ENCODE assay signal across 17 mouse cellular contexts in genomic region chrX:169927110-169927817, GRCm38 (mm10).
DNase-seq lines count a peak whose midpoint lies in the region; ATAC-seq and TF ChIP-seq lines count a peak whose summit lies in the region.
"Had no signal": no experiment of that assay in that cellular context is flagged by ENCODE, and none has a peak within 500 bp of the region (broad histone marks: within the 10 kb centered on the region; RNA-seq: fewer than 3 reads in every experiment).

No protein-coding gene starts in this region.

- TF ChIP-seq CTCF in cerebellum, adult 2 months (IDR thresholded peaks at IDR 0.05; ENCODE audit: borderline replicate concordance, insufficient read depth, low read depth, low read length), result no peak
- TF ChIP-seq CTCF in testis, adult 2 months (IDR thresholded peaks at IDR 0.05; ENCODE audit: control insufficient read depth, insufficient read depth, insufficient replicate concordance, low read depth, low read length), result no peak
- no peak for TF ChIP-seq CTCF in heart, adult 2 months (IDR thresholded peaks at IDR 0.05)

- DNase-seq in cerebellum, adult 2 months, result no peak
- no peak for DNase-seq in cerebellum, adult 11-12 months
- no peak for DNase-seq in hindbrain, embryonic 11.5 days (ENCODE audit: low spot score)
- no peak for DNase-seq in testis, postnatal 10 days (ENCODE audit: low spot score)
- peak; percentile 58 for DNase-seq in retina, postnatal 1 day
- DNase-seq in heart, adult 2 months, result no peak
- DNase-seq: lung, adult 18-20 months; lung, postnatal 36 days; thymus, postnatal 25 days had no signal

- no peak overlapping the region for H3K27ac ChIP-seq in cerebellum, adult 2 months (ENCODE audit: insufficient read depth, low read length)
- H3K27ac ChIP-seq in hindbrain, embryonic 16.5 days (ENCODE audit: low read depth, low read length), result no peak overlapping the region
- H3K27ac ChIP-seq in hindbrain, embryonic 11.5 days (ENCODE audit: low read depth, low read length), result no peak overlapping the region
- H3K27ac ChIP-seq in testis, adult 2 months (ENCODE audit: control insufficient read depth, insufficient read depth, low read depth, low read length), result 0 out of 2 replicates have a peak overlapping the region, but pooled peaks have one; percentile 13
- H3K27ac ChIP-seq in heart, adult 2 months, result no peak overlapping the region
- H3K27ac ChIP-seq: heart, embryonic 13.5 days; intestine, embryonic 15.5 days; kidney, postnatal 0 days; midbrain, embryonic 12.5 days; stomach, embryonic 15.5 days had no signal

- H3K36me3 ChIP-seq in hindbrain, embryonic 16.5 days (ENCODE audit: control insufficient read depth, insufficient read depth, low read length), result no peaks in the 10 kb centered on the region
- no peaks in the 10 kb centered on the region for H3K36me3 ChIP-seq in hindbrain, embryonic 11.5 days (ENCODE audit: control insufficient read depth, insufficient read depth, low read length)
- H3K36me3 ChIP-seq in testis, adult 2 months (ENCODE audit: control insufficient read depth, insufficient read depth, low read length), result no peaks in the 10 kb centered on the region
- no peaks in the 10 kb centered on the region for H3K36me3 ChIP-seq in heart, adult 2 months (ENCODE audit: control insufficient read depth, insufficient read depth, low read length)
- H3K36me3 ChIP-seq: intestine, embryonic 15.5 days; stomach, embryonic 15.5 days had no signal

- peak overlapping the region; percentile 29 for H3K4me2 ChIP-seq in hindbrain, embryonic 16.5 days (ENCODE audit: low read length)
- H3K4me2 ChIP-seq in hindbrain, embryonic 11.5 days (replicated peaks; ENCODE audit: low read depth, low read length), result no peak overlapping the region
- H3K4me2 ChIP-seq: heart, embryonic 13.5 days; intestine, embryonic 15.5 days; midbrain, embryonic 12.5 days; stomach, embryonic 15.5 days had no signal

- no peak overlapping the region for H3K9ac ChIP-seq in hindbrain, embryonic 16.5 days (ENCODE audit: low read depth, low read length)
- H3K9ac ChIP-seq in hindbrain, embryonic 11.5 days (ENCODE audit: low read depth, low read length), result no peak overlapping the region
- no peak overlapping the region for H3K9ac ChIP-seq in heart, adult 2 months (ENCODE audit: low read depth, low read length)
- H3K9ac ChIP-seq: heart, embryonic 13.5 days; intestine, embryonic 15.5 days; midbrain, embryonic 12.5 days; stomach, embryonic 15.5 days had no signal

- H3K79me2 ChIP-seq in heart, adult 2 months (replicated peaks; ENCODE audit: control insufficient read depth, insufficient read depth, low read length), result no peaks in the 10 kb centered on the region

- intact Hi-C loops in heart, adult 2 months (cut with DNase I), result no loop called here

- no peak for TF ChIP-seq EP300 in heart, adult 2 months (IDR thresholded peaks at IDR 0.05; ENCODE audit: insufficient read depth, low read depth, low read length)

- peak; percentile 64 for ATAC-seq in hindbrain, embryonic 16.5 days
- ATAC-seq in hindbrain, embryonic 11.5 days (ENCODE audit: low FRiP score), result no peak
- ATAC-seq: intestine, embryonic 15.5 days had no signal

- no peaks in the 10 kb centered on the region for H3K27me3 ChIP-seq in cerebellum, adult 2 months (ENCODE audit: control insufficient read depth, insufficient read depth, low read length)
- peaks cover 5% of the 10 kb centered on the region for H3K27me3 ChIP-seq in hindbrain, embryonic 16.5 days (replicated peaks; ENCODE audit: control insufficient read depth, insufficient read depth, low read length)
- H3K27me3 ChIP-seq in hindbrain, embryonic 11.5 days (ENCODE audit: control insufficient read depth, insufficient read depth, low read length), result peaks cover 2% of the 10 kb centered on the region; the same call in 1 of the 2 replicates
- H3K27me3 ChIP-seq in testis, adult 2 months (ENCODE audit: control insufficient read depth, insufficient read depth, low read length), result no peaks in the 10 kb centered on the region
- H3K27me3 ChIP-seq in heart, adult 2 months (ENCODE audit: control insufficient read depth, insufficient read depth, low read length), result no peaks in the 10 kb centered on the region
- H3K27me3 ChIP-seq: CH12.LX; intestine, embryonic 15.5 days; stomach, embryonic 15.5 days had no signal

- TF ChIP-seq POLR2A in cerebellum, adult 2 months (IDR thresholded peaks at IDR 0.05; ENCODE audit: borderline replicate concordance, insufficient read depth, low read length), result no peak
- no peak for TF ChIP-seq POLR2A in testis, adult 2 months (IDR thresholded peaks at IDR 0.05; ENCODE audit: control insufficient read depth, low read depth, low read length)
- TF ChIP-seq POLR2A in heart, adult 2 months (IDR thresholded peaks at IDR 0.05; ENCODE audit: insufficient read depth, low read depth, low read length), result no peak

- H3K9me3 ChIP-seq in hindbrain, embryonic 16.5 days (ENCODE audit: control insufficient read depth, low read length), result no peaks in the 10 kb centered on the region
- no peaks in the 10 kb centered on the region for H3K9me3 ChIP-seq in hindbrain, embryonic 11.5 days (ENCODE audit: control insufficient read depth, low read length)
- H3K9me3 ChIP-seq: heart, embryonic 13.5 days; intestine, embryonic 15.5 days; midbrain, embryonic 12.5 days; stomach, embryonic 15.5 days had no signal

- H3K4me3 ChIP-seq in cerebellum, adult 2 months (replicated peaks; ENCODE audit: insufficient read depth, low read depth, low read length), result peak overlapping the region; percentile 42
- no peak overlapping the region for H3K4me3 ChIP-seq in hindbrain, embryonic 16.5 days (ENCODE audit: low read length)
- H3K4me3 ChIP-seq in hindbrain, embryonic 11.5 days (ENCODE audit: low read depth, low read length), result no peak overlapping the region
- peak overlapping the region; percentile 60 for H3K4me3 ChIP-seq in testis, adult 2 months (ENCODE audit: control insufficient read depth, low read depth, low read length)
- no peak overlapping the region for H3K4me3 ChIP-seq in heart, adult 2 months
- H3K4me3 ChIP-seq: heart, embryonic 13.5 days; intestine, embryonic 15.5 days; midbrain, embryonic 12.5 days; stomach, embryonic 15.5 days had no signal

- peaks cover 7% of the 10 kb centered on the region; the same call in 1 of the 2 replicates for H3K4me1 ChIP-seq in cerebellum, adult 2 months (ENCODE audit: control insufficient read depth, insufficient read depth, low read length)
- no peaks in the 10 kb centered on the region for H3K4me1 ChIP-seq in hindbrain, embryonic 16.5 days (ENCODE audit: control insufficient read depth, insufficient read depth, low read depth, low read length)
- H3K4me1 ChIP-seq in hindbrain, embryonic 11.5 days (replicated peaks; ENCODE audit: control insufficient read depth, insufficient read depth, low read length), result no peaks in the 10 kb centered on the region
- no peaks in the 10 kb centered on the region; the same call in none of the 2 replicates for H3K4me1 ChIP-seq in testis, adult 2 months (ENCODE audit: control insufficient read depth, insufficient read depth, low read length)
- H3K4me1 ChIP-seq in heart, adult 2 months (ENCODE audit: control insufficient read depth, insufficient read depth, low read length), result no peaks in the 10 kb centered on the region
- H3K4me1 ChIP-seq: intestine, embryonic 15.5 days; stomach, embryonic 15.5 days had no signal

- 11% methylated on average over 28 of the region's 28 CpGs for WGBS in cerebellum, adult 2 months
- 54% methylated on average over 28 of the region's 28 CpGs for WGBS in hindbrain, embryonic 16.5 days
- WGBS in hindbrain, embryonic 11.5 days, result 79% methylated on average over 28 of the region's 28 CpGs
- WGBS in heart, adult 2 months, result 86% methylated on average over 28 of the region's 28 CpGs

Comparison
In these comparisons a context has a peak if more than half of its experiments do, and no peak if none do; other contexts are left out.
1. H3K4me3 ChIP-seq: peak in cerebellum, adult 2 months (single experiment) and testis, adult 2 months (single experiment); none in hindbrain, embryonic 16.5 days (single experiment), hindbrain, embryonic 11.5 days (single experiment) and heart, adult 2 months (single experiment).